Mouse (Mus musculus): Measurements from ENCODE around the gene Kcnma1.
A peak's percentile ranks its signal among the peaks of the same experiment; 100 is the strongest.

Gene Kcnma1

GRCm38 (mm10) chr14:23688513-23688912 is 325.8 kb downstream of the Kcnma1 start:
- no peak for DNase-seq (ENCODE audit: low spot score)

GRCm38 (mm10) chr14:23684463-23685066 is 329.7 kb downstream of the Kcnma1 start:
- peak; percentile 27 for DNase-seq (ENCODE audit: low spot score)

- no peak for DNase-seq (ENCODE audit: low spot score)
These were observed 331.5 kb downstream of the Kcnma1 start for GRCm38 (mm10) chr14:23682758-23683157.

GRCm38 (mm10) chr14:23679378-23679777 is 334.9 kb downstream of the Kcnma1 start:
- DNase-seq (ENCODE audit: low spot score): peak; percentile 56

- no peak for DNase-seq (ENCODE audit: low spot score)
These were observed 347.9 kb downstream of the Kcnma1 start for GRCm38 (mm10) chr14:23666420-23666819.

GRCm38 (mm10) chr14:23651682-23652081 is 362.6 kb downstream of the Kcnma1 start:
- DNase-seq (ENCODE audit: low spot score): no peak

- no peak for DNase-seq (ENCODE audit: low spot score)
These were observed 364.2 kb downstream of the Kcnma1 start for GRCm38 (mm10) chr14:23650126-23650525.

GRCm38 (mm10) chr14:23645361-23646063 is 368.8 kb downstream of the Kcnma1 start:
- no peak for DNase-seq (ENCODE audit: low spot score)

- peak; percentile 34 for DNase-seq (ENCODE audit: low spot score)
These were observed 371.1 kb downstream of the Kcnma1 start for GRCm38 (mm10) chr14:23643162-23643561.

- DNase-seq (ENCODE audit: low spot score): no peak
These were observed 373.6 kb downstream of the Kcnma1 start for GRCm38 (mm10) chr14:23640665-23641064.

- DNase-seq (ENCODE audit: low spot score): no peak
These were observed 376.1 kb downstream of the Kcnma1 start for GRCm38 (mm10) chr14:23638078-23638695.

- DNase-seq (ENCODE audit: low spot score): no peak
These were observed 378.4 kb downstream of the Kcnma1 start for GRCm38 (mm10) chr14:23635903-23636302.

- DNase-seq (ENCODE audit: low spot score): no peak
These were observed 381.2 kb downstream of the Kcnma1 start for GRCm38 (mm10) chr14:23633011-23633595.

GRCm38 (mm10) chr14:23626925-23627324 is 387.4 kb downstream of the Kcnma1 start:
- DNase-seq (ENCODE audit: low spot score): no peak

- no peak for DNase-seq (ENCODE audit: low spot score)
These were observed 388.2 kb downstream of the Kcnma1 start for GRCm38 (mm10) chr14:23626114-23626513.

- DNase-seq (ENCODE audit: low spot score): no peak
These were observed 388.9 kb downstream of the Kcnma1 start for GRCm38 (mm10) chr14:23625436-23625835.

GRCm38 (mm10) chr14:23624455-23624854 is 389.8 kb downstream of the Kcnma1 start:
- DNase-seq (ENCODE audit: low spot score): no peak

- no peak for DNase-seq (ENCODE audit: low spot score)
These were observed 393.6 kb downstream of the Kcnma1 start for GRCm38 (mm10) chr14:23620685-23621084.

- no peak for DNase-seq (ENCODE audit: low spot score)
These were observed 395.3 kb downstream of the Kcnma1 start for GRCm38 (mm10) chr14:23618973-23619372.

- no peak for DNase-seq (ENCODE audit: low spot score)
These were observed 396.2 kb downstream of the Kcnma1 start for GRCm38 (mm10) chr14:23618081-23618480.

GRCm38 (mm10) chr14:23610054-23610453 is 404.2 kb downstream of the Kcnma1 start:
- DNase-seq (ENCODE audit: low spot score): no peak

- no peak for DNase-seq (ENCODE audit: low spot score)
These were observed 408.6 kb downstream of the Kcnma1 start for GRCm38 (mm10) chr14:23605740-23606139.

GRCm38 (mm10) chr14:23602937-23603336 is 411.4 kb downstream of the Kcnma1 start:
- DNase-seq (ENCODE audit: low spot score): no peak
